Mouse (Mus musculus) myocyte (in vitro differentiated cells): Measurements from ENCODE around the gene Palm.

Experiments used
- CEBPB ChIP-seq: IDR thresholded peaks from 2 replicates; pipeline ENCODE4 v1.6.1; 2011; ENCODE audit warnings: mild to moderate bottlenecking, moderate library complexity; ENCODE audit not compliant: poor library complexity, insufficient read depth, severe bottlenecking
- E2F4 ChIP-seq: IDR thresholded peaks from one replicate; pipeline ENCODE4 v1.6.1; 2011; ENCODE audit warnings: mild to moderate bottlenecking, control low read depth, moderate library complexity; ENCODE audit not compliant: insufficient read depth
- MAX ChIP-seq: IDR thresholded peaks from one replicate; pipeline ENCODE4 v1.6.1; 2011; ENCODE audit warnings: low read depth, mild to moderate bottlenecking, control low read depth
- MYOD1 ChIP-seq, 3 experiments: IDR thresholded peaks; one replicate each; pipeline ENCODE4 v1.6.1; 2011; ENCODE audit warnings: control low read depth in 2 of 3, low read depth in 2 of 3, mild to moderate bottlenecking in 2 of 3, moderate library complexity in 1 of 3; ENCODE audit not compliant: insufficient read length in 2 of 3, control insufficient read depth in 1 of 3
- MYOG ChIP-seq, 3 experiments: IDR thresholded peaks; one replicate each; pipeline ENCODE4 v1.6.1; 2011; ENCODE audit warnings: control low read depth in 2 of 3, low read depth in 2 of 3, mild to moderate bottlenecking in 2 of 3; ENCODE audit not compliant: insufficient read length in 2 of 3, control insufficient read depth in 1 of 3, insufficient read depth in 1 of 3
- POLR2A ChIP-seq: IDR thresholded peaks from one replicate; pipeline ENCODE4 v1.6.1; 2011; ENCODE audit warnings: low read depth, mild to moderate bottlenecking, control low read depth, moderate library complexity; ENCODE audit not compliant: insufficient read length
- POLR2AphosphoS2 ChIP-seq: IDR thresholded peaks from one replicate; pipeline ENCODE4 v1.6.1; 2011; ENCODE audit warnings: low read depth, control low read depth; ENCODE audit not compliant: insufficient read length
- REST ChIP-seq: IDR thresholded peaks from one replicate; pipeline ENCODE4 v1.6.1; 2011; ENCODE audit warnings: mild to moderate bottlenecking, control low read depth, moderate library complexity; ENCODE audit not compliant: insufficient read depth, insufficient read length
- TCF12 ChIP-seq: IDR thresholded peaks from one replicate; pipeline ENCODE4 v1.6.1; 2011; ENCODE audit warnings: mild to moderate bottlenecking, control low read depth; ENCODE audit not compliant: poor library complexity, insufficient read depth, severe bottlenecking
- TCF3 ChIP-seq: IDR thresholded peaks from one replicate; pipeline ENCODE4 v1.6.1; 2011; ENCODE audit warnings: low read depth, control low read depth; ENCODE audit not compliant: insufficient read length
- USF1 ChIP-seq: IDR thresholded peaks from one replicate; pipeline ENCODE4 v1.6.1; 2011; ENCODE audit warnings: low read depth, mild to moderate bottlenecking, control low read depth, moderate library complexity

- no peak for TF ChIP-seq MYOG (IDR thresholded peaks at IDR 0.05; ENCODE audit: control insufficient read depth in 1 of 3, insufficient read depth in 1 of 3, insufficient read length in 2 of 3, low read depth in 2 of 3)
- TF ChIP-seq USF1: no peak
- TF ChIP-seq POLR2A: no peak
- no peak for TF ChIP-seq MAX
- no peak for TF ChIP-seq TCF3
- no peak for TF ChIP-seq E2F4
- no peak for TF ChIP-seq MYOD1 (IDR thresholded peaks at IDR 0.05; ENCODE audit: control insufficient read depth in 1 of 3, insufficient read length in 2 of 3, low read depth in 2 of 3)
- TF ChIP-seq TCF12: no peak
- TF ChIP-seq POLR2AphosphoS2: no peak
- TF ChIP-seq CEBPB: no peak
- TF ChIP-seq REST: no peak
Observed at GRCm38 (mm10) chr10:79792339-79793040, 882 bp upstream of the Palm start.
